Mouse (Mus musculus) liver, embryonic 18 days (tissue): ENCODE results near the gene Ugt1a2. TPM values are rescaled to one million over a fixed set of nuclear protein-coding genes. Genes with fewer than 3 reads are reported as not detected.

ENCODE experiments used
- polyA plus RNA-seq: library from polyadenylated mRNA; depleted of rRNA; stranded (reverse); fragments of >200 nt; gene quantifications from 2 replicates; pipeline ENCODE4 v1.2.3, GENCODE M21; 2012; rRNA removed

Gene Ugt1a2
- polyA plus RNA-seq: 0.06 and 0.12 TPM in 2 replicates

GRCm38 (mm10) chr1:88200456-88200855 lies at the start of gene Ugt1a2:
Gene Ugt1a2 (plus strand): TSS chr1:88200601.

GRCm38 (mm10) chr1:88165711-88166110 lies 34.7 kb upstream of the Ugt1a2 start, which contains the start of gene Ugt1a5:
Gene Ugt1a5 (plus strand): TSS chr1:88166012.

GRCm38 (mm10) chr1:88205294-88205922 lies 5.0 kb downstream of the Ugt1a2 start, which contains the start of gene Dnajb3:
Gene Dnajb3 (minus strand): TSS chr1:88205782.

GRCm38 (mm10) chr1:88211812-88212211 lies 11.4 kb downstream of the Ugt1a2 start, which contains the start of gene Ugt1a1:
Gene Ugt1a1 (plus strand): TSS chr1:88211959.

GRCm38 (mm10) chr1:88226670-88227379 lies 26.4 kb downstream of the Ugt1a2 start, which contains the start of gene Mroh2a:
Gene Mroh2a (plus strand): TSS chr1:88226986.

Other genes starting within 250 kb of the Ugt1a2 start
- gene Usp40, start 192.1 kb upstream of the Ugt1a2 start, polyA plus RNA-seq: 9.2 and 10.4 TPM in 2 replicates
- gene Ugt1a10, start 145.2 kb upstream of the Ugt1a2 start, polyA plus RNA-seq: 0.07 and 0.12 TPM in 2 replicates
- 0.25 and 0.28 TPM in 2 replicates for gene Ugt1a9, start 129.8 kb upstream of the Ugt1a2 start, polyA plus RNA-seq
- gene Ugt1a8, start 112.8 kb upstream of the Ugt1a2 start, polyA plus RNA-seq: 0.01 and 0.02 TPM in 2 replicates
- 2.7 and 3.7 TPM in 2 replicates for gene Ugt1a7c, start 105.5 kb upstream of the Ugt1a2 start, polyA plus RNA-seq
- gene Ugt1a6b, start 97.3 kb upstream of the Ugt1a2 start, polyA plus RNA-seq: 17.5 and 23.6 TPM in 2 replicates
- gene Ugt1a6a, start 65.8 kb upstream of the Ugt1a2 start, polyA plus RNA-seq: 20.2 and 26.6 TPM in 2 replicates
- 0.37 and 0.50 TPM in 2 replicates for gene Ugt1a5, start 34.6 kb upstream of the Ugt1a2 start, polyA plus RNA-seq
- gene Dnajb3, start 5.2 kb downstream of the Ugt1a2 start, polyA plus RNA-seq: 3.4 and 4.7 TPM in 2 replicates
- gene Ugt1a1, start 11.4 kb downstream of the Ugt1a2 start, polyA plus RNA-seq: 78.8 and 129 TPM in 2 replicates
- 3.6 and 4.9 TPM in 2 replicates for gene Mroh2a, start 26.4 kb downstream of the Ugt1a2 start, polyA plus RNA-seq
- 54.5 and 64.0 TPM in 2 replicates for gene Hjurp, start 77.0 kb downstream of the Ugt1a2 start, polyA plus RNA-seq
- gene Trpm8, start 77.1 kb downstream of the Ugt1a2 start, polyA plus RNA-seq: not detected in 2 replicates
- gene Spp2, start 206.4 kb downstream of the Ugt1a2 start, polyA plus RNA-seq: 354 and 439 TPM in 2 replicates